Mouse (Mus musculus) stomach, embryonic 16.5 days (tissue): Measurements from ENCODE around the gene Fa2h. TPM values are rescaled to one million over a fixed set of nuclear protein-coding genes. Genes with fewer than 3 reads are reported as not detected.

ENCODE experiments used
- ATAC-seq: fragments of 200-750 bp; cut with Nextera tagmentation; 2 replicates; pipeline ENCODE4 v1.8.0; 2017; ENCODE audit warnings: moderate number of reproducible peaks, moderate TSS enrichment; ENCODE audit not compliant: insufficient read depth, low FRiP score
- H3K27ac ChIP-seq: fragments of 300-500 bp; sonication (generic); 2 replicates; pipeline ENCODE4 v1.5.1; 2014; ENCODE audit warnings: low read length
- H3K27me3 ChIP-seq: fragments of 300-500 bp; sonication (generic); 2 replicates; pipeline ENCODE4 v1.6.1; 2014; ENCODE audit warnings: low read length, control low read depth, mixed read lengths; ENCODE audit not compliant: control insufficient read depth, insufficient read depth
- H3K36me3 ChIP-seq: fragments of 300-500 bp; sonication (generic); 2 replicates; pipeline ENCODE4 v1.6.1; 2014; ENCODE audit warnings: low read length; ENCODE audit not compliant: control insufficient read depth, insufficient read depth
- H3K4me1 ChIP-seq: fragments of 300-500 bp; sonication (generic); 2 replicates; pipeline ENCODE4 v1.6.1; 2014; ENCODE audit warnings: low read length, control low read depth, mixed read lengths; ENCODE audit not compliant: control insufficient read depth, insufficient read depth
- H3K4me2 ChIP-seq: fragments of 300-500 bp; sonication (generic); 2 replicates; pipeline ENCODE4 v1.6.1; 2014; ENCODE audit warnings: low read depth, low read length, mixed read lengths
- H3K4me3 ChIP-seq: fragments of 300-500 bp; sonication (generic); replicated peaks from 2 replicates; pipeline ENCODE4 v1.5.1; 2014; ENCODE audit warnings: mild to moderate bottlenecking, low read length
- H3K9ac ChIP-seq: fragments of 300-500 bp; sonication (generic); 2 replicates; pipeline ENCODE4 v1.6.1; 2014; ENCODE audit warnings: low read length
- H3K9me3 ChIP-seq: fragments of 300-500 bp; sonication (generic); replicated peaks from 2 replicates; pipeline ENCODE4 v1.6.1; 2016; ENCODE audit warnings: low read length, control low read depth; ENCODE audit not compliant: control insufficient read depth
- WGBS: fragments of 180-500 bp; shearing (Covaris S2); extraction: QIAGEN DNeasy Blood & Tissue Kit; methylation state at CpG from one replicate; pipeline ENCODE4 v1.1.7; 2014; 5-methylcytosine and 5-hydroxymethylcytosine counted together
- polyA plus RNA-seq: library from polyadenylated mRNA; unstranded; fragments of >200 nt; fragmentation: Nextera tagmentation; extraction: Ambion mirVana; gene quantifications from 2 replicates; pipeline ENCODE4 v1.2.1, GENCODE M21; 2015

Gene Fa2h
- polyA plus RNA-seq, 1 experiment from 2014 or later: 5.9 TPM

- Histone ChIP-seq H3K4me1 (no peaks in the 10 kb centered on the region), H3K4me3 (no peak overlapping the region), H3K27ac (no peak overlapping the region), H3K9ac (no peak overlapping the region), H3K9me3 (no peaks in the 10 kb centered on the region), H3K4me2 (no peak overlapping the region), H3K36me3 (no peaks in the 10 kb centered on the region), H3K27me3 (no peaks in the 10 kb centered on the region; the same call in 1 of the 2 replicates)
- 42% methylated on average over 4 of the region's 4 CpGs for WGBS
- no peak for ATAC-seq
These were observed 9.8 kb upstream of the Fa2h start for GRCm38 (mm10) chr8:111403391-111403790.

GRCm38 (mm10) chr8:111391268-111391667, 2.4 kb downstream of the Fa2h start:
- peak; percentile 68 for ATAC-seq
- Histone ChIP-seq H3K27ac (peak overlapping the region; percentile 90), H3K4me3 (no peak overlapping the region), H3K36me3 (no peaks in the 10 kb centered on the region), H3K27me3 (peaks cover 18% of the 10 kb centered on the region), H3K9ac (no peak overlapping the region), H3K9me3 (no peaks in the 10 kb centered on the region), H3K4me2 (peak overlapping the region; percentile 30; the same call in 1 of the 2 replicates), H3K4me1 (no peaks in the 10 kb centered on the region)
- WGBS: 23% methylated on average over 3 of the region's 3 CpGs

- Histone ChIP-seq H3K4me2 (peak overlapping the region; percentile 30; the same call in 1 of the 2 replicates), H3K9me3 (no peaks in the 10 kb centered on the region), H3K9ac (no peak overlapping the region), H3K4me1 (no peaks in the 10 kb centered on the region), H3K4me3 (no peak overlapping the region), H3K36me3 (no peaks in the 10 kb centered on the region), H3K27ac (peak overlapping the region; percentile 90), H3K27me3 (peaks cover 16% of the 10 kb centered on the region)
- WGBS: 61% methylated on average over 2 of the region's 2 CpGs
- ATAC-seq: peak; percentile 59; the same call in 1 of the 2 replicates
These were observed 2.8 kb downstream of the Fa2h start for GRCm38 (mm10) chr8:111390837-111391236.

- no peak overlapping the region for H3K9ac ChIP-seq
These were observed 4.0 kb downstream of the Fa2h start for GRCm38 (mm10) chr8:111389581-111389980.

GRCm38 (mm10) chr8:111385915-111386314, 7.7 kb downstream of the Fa2h start:
- no peak overlapping the region for H3K4me3 ChIP-seq
- no peak overlapping the region for H3K9ac ChIP-seq
- ATAC-seq: no peak
- WGBS: 37% methylated on average over 9 of the region's 9 CpGs
- no peak overlapping the region for H3K27ac ChIP-seq
- H3K4me1 ChIP-seq: no peaks in the 10 kb centered on the region
- no peaks in the 10 kb centered on the region for H3K27me3 ChIP-seq
- H3K4me2 ChIP-seq: no peak overlapping the region
- H3K36me3 ChIP-seq: no peaks in the 10 kb centered on the region
- H3K9me3 ChIP-seq: no peaks in the 10 kb centered on the region

More at GRCm38 (mm10) chr8:111389581-111389980, 4.0 kb downstream of the Fa2h start:
- 78% methylated on average over 4 of the region's 4 CpGs for WGBS
- no peak overlapping the region for H3K4me2 ChIP-seq
- H3K9me3 ChIP-seq: no peaks in the 10 kb centered on the region
- no peak for ATAC-seq
- H3K36me3 ChIP-seq: no peaks in the 10 kb centered on the region
- no peak overlapping the region for H3K4me3 ChIP-seq
- no peaks in the 10 kb centered on the region for H3K4me1 ChIP-seq
- peaks cover 16% of the 10 kb centered on the region for H3K27me3 ChIP-seq
- no peak overlapping the region for H3K27ac ChIP-seq

GRCm38 (mm10) chr8:111384628-111385027, 9.0 kb downstream of the Fa2h start:
- Histone ChIP-seq H3K36me3 (no peaks in the 10 kb centered on the region), H3K4me1 (no peaks in the 10 kb centered on the region), H3K4me2 (no peak overlapping the region), H3K9ac (no peak overlapping the region), H3K9me3 (no peaks in the 10 kb centered on the region), H3K27ac (no peak overlapping the region), H3K27me3 (no peaks in the 10 kb centered on the region), H3K4me3 (no peak overlapping the region)
- WGBS: 36% methylated on average over 2 of the region's 2 CpGs
- ATAC-seq: no peak

GRCm38 (mm10) chr8:111375192-111375591, 18.4 kb downstream of the Fa2h start:
- Histone ChIP-seq H3K4me1 (0 out of 2 replicates have a peak, but pooled peaks cover 3% of the 10 kb centered on the region), H3K36me3 (no peaks in the 10 kb centered on the region), H3K27ac (no peak overlapping the region), H3K27me3 (no peaks in the 10 kb centered on the region), H3K9me3 (no peaks in the 10 kb centered on the region), H3K4me2 (no peak overlapping the region), H3K4me3 (no peak overlapping the region), H3K9ac (no peak overlapping the region)
- 53% methylated on average over 6 of the region's 6 CpGs for WGBS
- no peak for ATAC-seq

GRCm38 (mm10) chr8:111369711-111370110, 23.9 kb downstream of the Fa2h start:
- 69% methylated on average over 9 of the region's 9 CpGs for WGBS
- H3K27me3 ChIP-seq: no peaks in the 10 kb centered on the region

GRCm38 (mm10) chr8:111367350-111367749, 26.3 kb downstream of the Fa2h start:
- peak overlapping the region; percentile 50 for H3K9ac ChIP-seq
- H3K4me3 ChIP-seq: 0 out of 2 replicates have a peak overlapping the region, but pooled peaks have one; percentile 12
- no peaks in the 10 kb centered on the region for H3K36me3 ChIP-seq
- peak overlapping the region; percentile 24; the same call in 1 of the 2 replicates for H3K27ac ChIP-seq
- no peaks in the 10 kb centered on the region for H3K9me3 ChIP-seq
- WGBS: 80% methylated on average over 8 of the region's 8 CpGs
- ATAC-seq: no peak
- no peaks in the 10 kb centered on the region for H3K27me3 ChIP-seq
- 0 out of 2 replicates have a peak, but pooled peaks cover 6% of the 10 kb centered on the region for H3K4me1 ChIP-seq
- peak overlapping the region; percentile 34 for H3K4me2 ChIP-seq

More at GRCm38 (mm10) chr8:111369711-111370110, 23.9 kb downstream of the Fa2h start:
- no peak for ATAC-seq
- Histone ChIP-seq H3K4me3 (no peak overlapping the region), H3K9ac (no peak overlapping the region), H3K27ac (no peak overlapping the region), H3K4me2 (no peak overlapping the region), H3K4me1 (0 out of 2 replicates have a peak, but pooled peaks cover 6% of the 10 kb centered on the region), H3K36me3 (no peaks in the 10 kb centered on the region), H3K9me3 (no peaks in the 10 kb centered on the region)
